Mouse (Mus musculus) heart, adult 2 months (tissue): ENCODE results near the gene Efcab2. TPM values are rescaled to one million over a fixed set of nuclear protein-coding genes. Genes with fewer than 3 reads are reported as not detected.

ENCODE experiments used
- DNase-seq, 2 experiments: peaks; one replicate each; pipeline ENCODE4 v3.0.0; 2021
- H3K27ac ChIP-seq: fragments of 200-600 bp; 2 replicates; pipeline ENCODE4 v1.8.1; 2022
- H3K27me3 ChIP-seq: fragments of 200-500 bp; 2 replicates; pipeline ENCODE4 v1.6.1; 2012; ENCODE audit warnings: mild to moderate bottlenecking, low read length, inconsistent platforms, mixed read lengths; ENCODE audit not compliant: control insufficient read depth, insufficient read depth
- H3K36me3 ChIP-seq: fragments of 200-500 bp; 2 replicates; pipeline ENCODE4 v1.6.1; 2012; ENCODE audit warnings: low read length, inconsistent platforms; ENCODE audit not compliant: control insufficient read depth, insufficient read depth
- H3K4me1 ChIP-seq: fragments of 200-500 bp; 2 replicates; pipeline ENCODE4 v1.6.1; 2011; ENCODE audit warnings: low read length; ENCODE audit not compliant: control insufficient read depth, insufficient read depth
- H3K4me3 ChIP-seq: fragments of 200-600 bp; 2 replicates; pipeline ENCODE4 v1.8.1; 2022
- H3K79me2 ChIP-seq: fragments of 200-500 bp; replicated peaks from 2 replicates; pipeline ENCODE4 v1.6.1; 2012; ENCODE audit warnings: mild to moderate bottlenecking, inconsistent platforms, low read length, moderate library complexity, mixed read lengths; ENCODE audit not compliant: control insufficient read depth, insufficient read depth
- H3K9ac ChIP-seq: fragments of 200-500 bp; 2 replicates; pipeline ENCODE4 v1.6.1; 2012; ENCODE audit warnings: low read depth, mild to moderate bottlenecking, control low read depth, inconsistent platforms, low read length, mixed read lengths
- CTCF ChIP-seq: fragments of 200-600 bp; IDR thresholded peaks from 2 replicates; pipeline ENCODE4 v1.8.1; 2022; ENCODE audit warnings: antibody characterized with exemption, mild to moderate bottlenecking, moderate library complexity
- EP300 ChIP-seq: fragments of 200-500 bp; IDR thresholded peaks from 2 replicates; pipeline ENCODE4 v1.6.1; 2011; ENCODE audit warnings: low read depth, low read length, control low read depth; ENCODE audit not compliant: insufficient read depth
- POLR2A ChIP-seq: fragments of 200-500 bp; IDR thresholded peaks from 2 replicates; pipeline ENCODE4 v1.6.1; 2011; ENCODE audit warnings: mild to moderate bottlenecking, low read depth, low read length, control low read depth; ENCODE audit not compliant: insufficient read depth
- WGBS: fragments of 180-500 bp; shearing (Covaris S2); methylation state at CpG from one replicate; pipeline ENCODE4 v1.1.7; 2018; 5-methylcytosine and 5-hydroxymethylcytosine counted together
- intact Hi-C: fragments of 180-260 bp; cut with DNase I; formaldehyde crosslinking; loops from one replicate; pipeline ENCODE4 v1.15.1; 2025
- polyA plus RNA-seq: library from polyadenylated mRNA; depleted of rRNA; stranded (reverse); fragments of >200 nt; gene quantifications from 2 replicates; pipeline ENCODE4 v1.2.3, GENCODE M21; 2012
- total RNA-seq, 2 experiments: library from RNA; stranded (reverse); gene quantifications; 2 replicates each; pipeline ENCODE4 v1.2.3; 2021

Efcab2 gene
- total and polyA plus RNA-seq, 3 experiments: 11.4 to 112 (median 94.1) TPM

GRCm38 (mm10) chr1:178395091-178395490 lies 10.8 kb upstream of the Efcab2 start:
- H3K36me3 ChIP-seq: no peaks in the 10 kb centered on the region
- no peak overlapping the region for H3K27ac ChIP-seq
- no peak for TF ChIP-seq EP300
- TF ChIP-seq POLR2A: no peak
- TF ChIP-seq CTCF: no peak
- no peaks in the 10 kb centered on the region for H3K79me2 ChIP-seq
- no peaks in the 10 kb centered on the region; the same call in 1 of the 2 replicates for H3K4me1 ChIP-seq
- H3K4me3 ChIP-seq: no peak overlapping the region
- WGBS: 76% methylated on average over 6 of the region's 6 CpGs
- no peaks in the 10 kb centered on the region for H3K27me3 ChIP-seq
- intact Hi-C loops: no loop called here
- DNase-seq: no peak
- H3K9ac ChIP-seq: no peak overlapping the region

DNA sequence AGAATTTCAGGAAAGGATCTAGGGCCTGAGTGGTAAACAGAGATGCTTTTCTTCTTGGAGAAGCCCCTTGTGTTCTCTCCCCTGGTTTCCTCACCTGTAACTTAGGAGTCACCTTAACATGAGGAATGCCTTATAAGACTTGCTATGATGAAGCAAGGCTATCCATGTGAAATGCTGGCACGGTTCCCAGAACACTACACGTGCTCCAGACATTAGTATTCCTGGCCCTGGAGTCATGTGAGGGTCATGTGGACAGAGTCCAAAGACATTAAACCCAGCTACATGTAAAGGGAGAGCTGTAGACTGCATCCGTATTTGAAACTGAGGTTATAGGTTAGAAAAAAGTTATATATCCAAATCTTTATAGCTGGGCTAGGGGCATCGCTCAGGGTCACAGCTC lies 9.5 kb upstream of the Efcab2 start:
- no peaks in the 10 kb centered on the region for H3K27me3 ChIP-seq
- no peaks in the 10 kb centered on the region for H3K79me2 ChIP-seq
- H3K36me3 ChIP-seq: no peaks in the 10 kb centered on the region
- no peaks in the 10 kb centered on the region; the same call in 1 of the 2 replicates for H3K4me1 ChIP-seq
- peak in 1 of 2 experiments; percentile 40 for DNase-seq
- 36% methylated on average over 4 of the region's 4 CpGs for WGBS
- TF ChIP-seq CTCF (no peak), EP300 (no peak), POLR2A (no peak)
- no peak overlapping the region for H3K27ac ChIP-seq
- H3K4me3 ChIP-seq: no peak overlapping the region
- H3K9ac ChIP-seq: no peak overlapping the region
- intact Hi-C loops: no loop called here

GRCm38 (mm10) chr1:178399879-178400278 lies 6.0 kb upstream of the Efcab2 start:
- TF ChIP-seq CTCF (no peak), POLR2A (no peak), EP300 (no peak)
- no peak overlapping the region for H3K4me3 ChIP-seq
- DNase-seq: no peak
- no peaks in the 10 kb centered on the region for H3K36me3 ChIP-seq
- intact Hi-C loops: loop anchor here (10.0 kb wide), 1 partner anchor 605 kb away; the partner anchor contains the start of gene Adss
- H3K79me2 ChIP-seq: no peaks in the 10 kb centered on the region
- H3K27ac ChIP-seq: no peak overlapping the region
- H3K27me3 ChIP-seq: no peaks in the 10 kb centered on the region
- WGBS: 88% methylated on average over 6 of the region's 6 CpGs
- H3K4me1 ChIP-seq: no peaks in the 10 kb centered on the region; the same call in 1 of the 2 replicates
- H3K9ac ChIP-seq: no peak overlapping the region

DNA sequence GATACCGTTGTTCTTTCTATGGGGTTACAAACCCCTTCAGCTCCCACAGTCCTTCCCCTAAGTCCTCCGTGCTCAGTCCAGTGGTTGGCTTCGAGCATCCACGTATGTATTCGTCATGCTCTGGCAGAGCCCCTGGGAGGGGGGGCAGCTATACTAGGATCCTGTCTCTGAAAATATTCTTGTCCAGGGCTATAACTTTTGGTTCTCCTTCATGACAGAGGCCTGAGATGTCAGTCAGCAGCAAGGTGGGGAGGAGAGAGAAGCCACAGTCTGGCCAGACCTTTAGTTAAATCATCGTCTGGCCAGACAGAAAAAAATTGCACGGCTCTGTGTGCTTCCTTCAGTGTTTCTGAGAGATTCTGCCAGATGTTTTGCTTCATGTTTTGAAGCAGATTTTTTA lies 5.2 kb upstream of the Efcab2 start:
- DNase-seq: no peak
- intact Hi-C loops: loop anchor here (10.0 kb wide), 1 partner anchor 606 kb away; the partner anchor contains the start of gene Adss
- H3K4me1 ChIP-seq: peaks cover 2% of the 10 kb centered on the region; the same call in 1 of the 2 replicates
- WGBS: 67% methylated on average over 7 of the region's 7 CpGs
- no peak overlapping the region for H3K27ac ChIP-seq
- no peak overlapping the region for H3K9ac ChIP-seq
- no peaks in the 10 kb centered on the region for H3K36me3 ChIP-seq
- no peaks in the 10 kb centered on the region for H3K79me2 ChIP-seq
- no peaks in the 10 kb centered on the region for H3K27me3 ChIP-seq
- no peak overlapping the region for H3K4me3 ChIP-seq
- no peak for TF ChIP-seq EP300
- no peak for TF ChIP-seq POLR2A
- no peak for TF ChIP-seq CTCF

- no peak overlapping the region for H3K4me3 ChIP-seq
- WGBS: 91% methylated on average over 6 of the region's 6 CpGs
- no peaks in the 10 kb centered on the region for H3K36me3 ChIP-seq
- H3K27me3 ChIP-seq: no peaks in the 10 kb centered on the region
- no peak overlapping the region for H3K27ac ChIP-seq
- H3K79me2 ChIP-seq: no peaks in the 10 kb centered on the region
- peaks cover 2% of the 10 kb centered on the region; the same call in 1 of the 2 replicates for H3K4me1 ChIP-seq
- DNase-seq: no peak
- intact Hi-C loops: loop anchor here (10.0 kb wide), 1 partner anchor 607 kb away; the partner anchor contains the start of gene Adss
- H3K9ac ChIP-seq: no peak overlapping the region
- TF ChIP-seq EP300 (no peak), CTCF (no peak), POLR2A (no peak)
Measured at GRCm38 (mm10) chr1:178401960-178402359, 3.9 kb upstream of the Efcab2 start.

DNA sequence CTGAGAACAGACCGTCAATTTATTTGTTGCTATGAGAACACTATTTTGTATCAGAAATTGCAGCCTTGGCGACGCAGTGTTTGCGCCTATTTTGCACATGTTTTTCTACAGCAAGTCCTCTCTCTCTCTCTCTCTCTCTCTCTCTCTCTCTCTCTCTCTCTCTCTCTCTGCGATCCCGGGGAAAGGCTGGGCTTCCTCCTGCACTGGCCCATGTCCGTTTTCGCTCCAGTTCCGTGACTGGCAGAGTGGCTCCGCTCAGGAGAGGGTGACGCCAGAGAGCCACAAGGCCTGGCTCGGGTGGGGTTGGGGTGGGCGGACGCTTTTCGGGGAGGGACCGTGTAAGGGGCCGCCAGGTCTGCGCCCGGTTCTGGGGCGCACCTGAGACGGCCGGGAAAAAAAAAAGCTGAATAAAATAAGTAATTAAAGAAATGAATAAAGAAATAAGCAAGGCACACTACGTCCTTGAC lies 407 bp upstream of the Efcab2 start:
- WGBS: under 1% methylated on average over 23 of the region's 23 CpGs
- Histone ChIP-seq H3K36me3 (no peaks in the 10 kb centered on the region), H3K9ac (peak overlapping the region; percentile 100), H3K27ac (peak overlapping the region; percentile 100), H3K4me1 (peaks cover 4% of the 10 kb centered on the region), H3K4me3 (peak overlapping the region; percentile 90), H3K79me2 (no peaks in the 10 kb centered on the region), H3K27me3 (no peaks in the 10 kb centered on the region)
- 0 out of 2 replicates have a peak, but pooled peaks have one; percentile 75 for TF ChIP-seq EP300
- TF ChIP-seq CTCF: 0 out of 2 replicates have a peak, but pooled peaks have one; percentile 9
- peak; percentile 89 for TF ChIP-seq POLR2A
- intact Hi-C loops: loop anchor here (1.0 to 10.0 kb wide), 2 partner anchors 36 to 611 kb away; partner anchors contain the start of gene Adss
- peak; percentile 84 to 90 for DNase-seq
